Mouse (Mus musculus) neutrophil, adult 59 days (primary cell): ENCODE data around the gene Fut4. TPM values are rescaled to one million over a fixed set of nuclear protein-coding genes. Genes with fewer than 3 reads are reported as not detected.

Source experiments
- total RNA-seq, 2 experiments: library from RNA; stranded (reverse); gene quantifications; 1 replicate in 1 of 2; 2 replicates in 1 of 2; pipeline ENCODE4 v1.2.4; 2023

Fut4 gene
- total RNA-seq, result 1 to 10 TPM; 8.2 to 8.6 TPM

GRCm38 (mm10) chr9:14752001-14752522, at the start of gene Fut4:
Gene Fut4 (minus strand): TSS chr9:14752393.

GRCm38 (mm10) chr9:14784039-14785002, 32.1 kb upstream of the Fut4 start, which contains the start of the genes Mre11a and Ankrd49:
Gene Mre11a (plus strand): TSS chr9:14784654.
Gene Ankrd49 (minus strand): TSS chr9:14784856.

GRCm38 (mm10) chr9:14770803-14771471, 18.7 kb upstream of the Fut4 start, which contains the start of gene 1700012B09Rik:
Gene 1700012B09Rik (minus strand): TSS chr9:14771030.

GRCm38 (mm10) chr9:14740151-14740924, 11.9 kb downstream of the Fut4 start, which contains the start of gene Piwil4:
Gene Piwil4 (minus strand): TSS chr9:14740733.

Other genes with a start within 250 kb of the Fut4 start
- gene Amotl1, start 107.3 kb downstream of the Fut4 start, total RNA-seq, result under 1 TPM; 0.09 to 0.11 TPM
- gene Piwil4, start 11.7 kb downstream of the Fut4 start, total RNA-seq, result not detected
- 1 to 10 TPM; 2.4 to 3.6 TPM for gene 1700012B09Rik, start 18.6 kb upstream of the Fut4 start, total RNA-seq
- gene Mre11a, start 32.3 kb upstream of the Fut4 start, total RNA-seq, result 10 to 100 TPM; 26.4 to 26.5 TPM
- gene Ankrd49, start 32.5 kb upstream of the Fut4 start, total RNA-seq, result 10 to 100 TPM; 11.5 to 16.3 TPM
- gene Gpr83, start 107.8 kb upstream of the Fut4 start, total RNA-seq, result not detected
- gene Izumo1r, start 151.6 kb upstream of the Fut4 start, total RNA-seq, result not detected